Mouse (Mus musculus): ENCODE measurements around the gene Gal3st1. TPM values are rescaled to one million over a fixed set of nuclear protein-coding genes. Genes with fewer than 3 reads are reported as not detected.

The Gal3st1 gene
- total RNA-seq, 2 experiments from 2014 or later = 1.1 to 3.0 TPM

Other genes with a start within 250 kb of the Gal3st1 start
- under 1 TPM; 0.45 to 0.47 TPM for gene Osbp2, start 119.7 kb upstream of the Gal3st1 start, total RNA-seq (2021)
- gene 4921536K21Rik, start 88.5 kb upstream of the Gal3st1 start, total RNA-seq (2021) = under 1 TPM; 0.10 to 0.11 TPM
- gene Dusp18, start 88.4 kb upstream of the Gal3st1 start, total RNA-seq (2021) = 1 to 10 TPM; 2.7 to 4.0 TPM
- 10 to 100 TPM; 17.4 to 20.3 TPM for gene Slc35e4, start 69.0 kb upstream of the Gal3st1 start, total RNA-seq (2021)
- 10 to 100 TPM; 18.8 to 22.8 TPM for gene Tcn2, start 51.5 kb upstream of the Gal3st1 start, total RNA-seq (2021)
- 10 to 100 TPM; 32.2 to 37.1 TPM for gene Pes1, start 19.7 kb upstream of the Gal3st1 start, total RNA-seq (2021)
- gene 4930556J24Rik, start 6.9 kb upstream of the Gal3st1 start, total RNA-seq (2021) = not detected
- not detected for gene Sec14l4, start 47.8 kb downstream of the Gal3st1 start, total RNA-seq (2021)
- not detected for gene Sec14l3, start 81.2 kb downstream of the Gal3st1 start, total RNA-seq (2021)
- gene Mtfp1, start 111.8 kb downstream of the Gal3st1 start, total RNA-seq (2021) = 10 to 100 TPM; 40.8 to 47.8 TPM
- gene Sec14l2, start 139.8 kb downstream of the Gal3st1 start, total RNA-seq (2021) = under 1 TPM; 0.95 to 0.96 TPM
- gene Rnf215, start 151.6 kb downstream of the Gal3st1 start, total RNA-seq (2021) = 1 to 10 TPM; 6.3 to 8.7 TPM
- gene Ccdc157, start 176.7 kb downstream of the Gal3st1 start, total RNA-seq (2021) = 1 to 10 TPM; 3.3 to 5.6 TPM
- 10 to 100 TPM; 17.1 to 22.8 TPM for gene Sf3a1, start 176.7 kb downstream of the Gal3st1 start, total RNA-seq (2021)
- gene Tbc1d10a, start 203.2 kb downstream of the Gal3st1 start, total RNA-seq (2021) = 1 to 10 TPM; 5.3 to 5.4 TPM
- gene Castor1, start 234.6 kb downstream of the Gal3st1 start, total RNA-seq (2021) = 1 to 10 TPM; 4.3 to 8.9 TPM